Mouse (Mus musculus) myocyte (in vitro differentiated cells): Measurements from ENCODE around the gene Gatad2a.

Source experiments
- CEBPB ChIP-seq: IDR thresholded peaks from 2 replicates; pipeline ENCODE4 v1.6.1; 2011; ENCODE audit warnings: mild to moderate bottlenecking, moderate library complexity; ENCODE audit not compliant: poor library complexity, insufficient read depth, severe bottlenecking
- MAX ChIP-seq: IDR thresholded peaks from one replicate; pipeline ENCODE4 v1.6.1; 2011; ENCODE audit warnings: low read depth, mild to moderate bottlenecking, control low read depth
- POLR2A ChIP-seq: IDR thresholded peaks from one replicate; pipeline ENCODE4 v1.6.1; 2011; ENCODE audit warnings: low read depth, mild to moderate bottlenecking, control low read depth, moderate library complexity; ENCODE audit not compliant: insufficient read length
- POLR2AphosphoS2 ChIP-seq: IDR thresholded peaks from one replicate; pipeline ENCODE4 v1.6.1; 2011; ENCODE audit warnings: low read depth, control low read depth; ENCODE audit not compliant: insufficient read length
- REST ChIP-seq: IDR thresholded peaks from one replicate; pipeline ENCODE4 v1.6.1; 2011; ENCODE audit warnings: mild to moderate bottlenecking, control low read depth, moderate library complexity; ENCODE audit not compliant: insufficient read depth, insufficient read length
- TCF12 ChIP-seq: IDR thresholded peaks from one replicate; pipeline ENCODE4 v1.6.1; 2011; ENCODE audit warnings: mild to moderate bottlenecking, control low read depth; ENCODE audit not compliant: poor library complexity, insufficient read depth, severe bottlenecking
- USF1 ChIP-seq: IDR thresholded peaks from one replicate; pipeline ENCODE4 v1.6.1; 2011; ENCODE audit warnings: low read depth, mild to moderate bottlenecking, control low read depth, moderate library complexity

DNA sequence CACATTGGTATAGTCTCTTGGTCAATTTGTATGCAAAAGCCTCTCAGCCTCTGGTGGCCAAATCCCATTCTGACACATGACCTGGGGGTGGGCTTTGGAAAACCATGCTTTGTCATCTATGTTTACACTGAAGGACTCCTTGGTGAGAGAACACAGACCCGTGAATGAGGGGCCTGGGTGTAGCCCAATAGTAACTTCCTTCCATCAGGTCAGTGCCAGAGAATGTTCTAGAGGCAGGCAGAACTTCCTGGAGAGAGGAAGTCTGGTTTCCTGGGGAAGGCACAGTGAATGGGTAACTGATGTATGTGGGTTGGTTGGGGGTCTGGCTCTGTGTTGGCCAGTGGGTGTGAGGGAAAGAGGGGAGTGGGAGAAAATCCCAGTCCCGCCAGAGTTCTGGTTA lies 9.0 kb upstream of the Gatad2a start:
- no peak for TF ChIP-seq USF1
- no peak for TF ChIP-seq MAX
- no peak for TF ChIP-seq POLR2AphosphoS2
- TF ChIP-seq POLR2A: no peak
- no peak for TF ChIP-seq CEBPB
- no peak for TF ChIP-seq TCF12
- no peak for TF ChIP-seq REST
